Mouse (Mus musculus) kidney, adult 8-10 months (tissue): ENCODE measurements around the gene Nos1ap.
A peak's percentile ranks its signal among the peaks of the same experiment; 100 is the strongest.

Source experiments
- DNase-seq, 2 experiments: peaks; one replicate each; pipeline ENCODE4 v3.0.0; 2022

Gene Nos1ap

DNA sequence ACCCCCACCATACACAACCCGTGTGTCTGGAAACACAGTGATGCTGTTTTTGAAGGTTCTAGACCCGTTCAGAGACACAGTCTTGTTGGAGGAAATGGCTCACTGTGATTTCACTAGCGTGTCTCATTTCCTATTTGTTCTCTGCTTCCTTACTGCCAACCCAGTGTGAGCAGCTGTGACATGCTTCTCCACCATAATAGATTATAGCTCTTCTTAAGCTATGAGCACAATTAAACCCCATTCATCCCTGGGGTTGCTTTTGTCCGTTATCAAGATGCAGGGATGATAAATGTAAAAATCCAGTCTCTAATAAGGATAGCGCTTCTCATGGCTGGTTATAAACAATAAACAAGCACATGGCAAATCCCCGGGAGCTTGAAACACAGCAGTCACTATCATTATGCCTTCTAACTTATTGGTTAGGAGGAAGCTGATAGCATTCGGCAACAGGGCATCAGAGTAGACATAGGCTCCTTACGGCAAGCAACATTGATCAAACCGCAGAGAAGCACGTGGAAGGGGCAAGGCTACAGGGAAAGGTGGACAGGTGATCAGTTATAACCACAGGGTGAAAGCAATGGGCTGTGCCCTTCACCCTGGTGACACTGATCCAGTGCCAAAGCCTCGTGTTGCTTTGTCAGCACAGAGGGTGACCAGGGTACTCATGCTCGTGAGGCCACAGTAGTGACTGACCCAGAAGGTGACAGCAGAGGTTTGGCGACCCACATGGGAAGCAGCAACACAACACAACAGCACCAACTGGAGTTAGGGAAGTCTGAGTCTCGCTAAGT, 133.6 kb downstream of the Nos1ap start:
- DNase-seq: no peak

- DNase-seq: no peak
Observed at GRCm38 (mm10) chr1:170455387-170455786, 134.3 kb downstream of the Nos1ap start.

DNA sequence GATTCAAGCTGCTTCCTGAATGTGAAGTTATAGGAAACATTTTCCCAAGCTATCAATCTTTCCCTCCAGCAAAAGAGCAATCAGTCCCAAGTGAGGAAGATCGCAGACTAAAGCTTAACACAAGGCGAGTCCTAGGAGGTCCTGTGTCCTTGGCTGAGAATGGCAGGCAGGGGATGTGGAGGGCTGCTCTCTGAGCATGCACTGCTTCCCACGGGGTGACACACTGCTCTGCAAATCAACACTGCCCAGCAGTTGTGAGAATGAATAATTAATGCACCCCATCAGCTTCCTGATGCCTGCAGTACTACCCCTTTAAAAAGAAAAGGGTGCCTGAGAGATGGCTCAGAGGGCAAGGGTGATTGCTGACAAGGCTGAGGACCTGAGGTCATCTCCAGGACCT, 136.2 kb downstream of the Nos1ap start:
- DNase-seq: no peak

- no peak for DNase-seq
Observed at GRCm38 (mm10) chr1:170448244-170448643, 141.4 kb downstream of the Nos1ap start.

- no peak for DNase-seq
Observed at GRCm38 (mm10) chr1:170445458-170445857, 144.2 kb downstream of the Nos1ap start.

DNA sequence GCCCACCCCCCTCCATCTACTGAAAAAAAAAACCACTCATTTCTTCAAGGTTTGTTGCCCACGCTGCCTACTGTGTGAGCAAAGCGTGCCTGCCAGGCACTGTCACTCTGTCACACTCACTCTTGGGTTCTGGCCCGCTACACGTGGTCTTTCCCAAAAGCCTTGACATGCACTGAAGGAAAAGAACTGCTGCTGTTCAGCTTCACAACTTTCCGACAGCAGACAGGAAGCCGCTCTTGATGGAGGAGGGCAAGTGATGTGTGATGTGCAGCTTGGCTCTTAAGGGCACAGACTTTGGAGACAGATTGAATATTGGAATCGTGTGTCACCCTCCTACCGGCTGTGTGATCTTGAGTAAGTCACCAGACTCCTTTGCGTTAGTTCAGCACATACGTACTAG, 149.3 kb downstream of the Nos1ap start:
- no peak for DNase-seq

DNA sequence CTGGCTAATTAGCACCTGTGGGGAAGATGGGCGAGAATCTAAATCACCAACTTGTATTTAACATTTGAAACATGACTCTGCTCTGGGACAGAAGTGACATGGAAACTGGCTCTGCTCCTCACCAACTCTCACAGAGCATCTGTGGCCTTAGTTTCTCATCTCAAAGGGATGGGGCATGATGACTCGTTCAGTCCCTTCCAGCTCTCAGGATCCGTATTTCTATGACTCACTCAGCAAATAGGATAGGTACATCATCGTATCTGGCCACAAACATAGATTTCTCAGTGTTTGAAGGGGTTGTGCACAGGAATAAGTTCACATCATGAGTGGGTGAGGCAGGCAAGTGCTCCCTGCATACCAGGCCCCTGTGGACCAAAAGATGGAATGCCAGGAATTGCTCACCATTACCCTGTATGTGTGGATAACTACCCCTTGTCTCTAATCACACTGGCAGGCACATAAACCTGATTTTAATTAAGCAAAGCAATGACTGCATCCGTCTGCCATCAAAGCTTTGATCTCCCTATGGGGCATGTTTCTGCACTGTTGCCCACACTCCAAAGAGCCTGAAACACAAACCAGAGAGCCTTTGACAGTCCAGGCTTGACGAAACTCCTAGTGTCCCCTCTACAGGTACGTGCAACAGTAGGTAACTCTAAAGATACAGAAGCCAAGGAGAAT, 151.1 kb downstream of the Nos1ap start:
- DNase-seq: no peak

DNA sequence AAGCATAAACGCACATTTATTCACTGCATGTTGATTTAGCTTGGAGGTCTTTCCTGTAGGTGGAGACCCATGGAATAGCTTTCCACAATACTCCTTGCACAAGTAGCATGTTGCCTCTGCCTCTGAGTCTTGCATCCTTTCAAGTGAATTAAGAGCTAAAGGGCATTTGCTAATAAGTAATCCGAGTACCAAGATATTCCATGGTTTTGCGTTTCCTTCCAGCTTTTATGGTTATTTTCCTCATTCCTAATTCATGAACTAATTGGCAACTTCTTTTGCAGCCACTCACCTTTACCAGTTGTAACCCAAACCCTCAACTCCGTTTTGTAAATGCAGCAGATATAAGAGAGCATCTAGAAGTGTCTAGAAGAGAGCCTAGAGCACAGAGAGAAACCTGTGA, 155.5 kb downstream of the Nos1ap start:
- DNase-seq: peak in 1 of 2 experiments; percentile 60

- peak in 1 of 2 experiments; percentile 41 for DNase-seq
Observed at GRCm38 (mm10) chr1:170433661-170434060, 156.0 kb downstream of the Nos1ap start.

DNA sequence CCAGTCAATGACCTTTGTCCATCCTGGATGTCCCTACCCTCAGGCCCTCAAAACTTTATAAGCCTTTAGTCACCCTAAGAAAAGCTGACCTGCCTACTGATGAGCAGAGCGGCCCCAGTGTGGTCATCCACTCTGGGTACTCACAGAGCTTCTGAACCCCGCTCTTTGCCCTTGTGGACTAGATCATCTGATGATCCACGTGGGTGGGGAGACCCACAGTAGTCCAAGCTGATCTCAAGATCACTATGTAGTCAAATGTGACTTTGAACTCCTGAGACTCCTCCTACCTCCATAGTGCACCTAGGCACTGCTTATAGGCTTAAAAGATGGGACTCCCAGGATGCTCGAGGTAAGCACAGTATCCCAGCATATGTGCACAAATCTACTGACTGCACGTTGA, 157.4 kb downstream of the Nos1ap start:
- peak; percentile 81 to 83 for DNase-seq

DNA sequence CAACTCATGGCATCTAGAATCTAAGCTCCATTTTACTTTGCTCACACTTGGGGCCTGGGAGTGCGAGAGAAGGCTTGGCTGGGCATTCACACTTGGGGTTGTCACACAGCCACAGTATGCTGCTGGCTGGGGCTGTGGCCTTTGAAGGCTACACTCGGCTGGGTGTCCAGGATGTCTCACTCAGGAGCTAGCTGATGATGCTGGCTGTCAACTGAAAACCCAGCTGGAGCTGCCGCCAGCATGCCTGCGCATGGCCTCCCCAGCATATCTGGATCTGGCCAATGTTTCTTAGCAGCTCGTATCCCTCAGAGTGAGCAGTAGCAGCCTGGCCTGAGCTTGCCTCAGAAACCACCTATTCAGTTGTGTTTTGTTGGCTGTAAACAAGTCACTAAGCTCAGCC, 158.3 kb downstream of the Nos1ap start:
- no peak for DNase-seq

- DNase-seq: no peak
Observed at GRCm38 (mm10) chr1:170430660-170431059, 159.0 kb downstream of the Nos1ap start.

DNA sequence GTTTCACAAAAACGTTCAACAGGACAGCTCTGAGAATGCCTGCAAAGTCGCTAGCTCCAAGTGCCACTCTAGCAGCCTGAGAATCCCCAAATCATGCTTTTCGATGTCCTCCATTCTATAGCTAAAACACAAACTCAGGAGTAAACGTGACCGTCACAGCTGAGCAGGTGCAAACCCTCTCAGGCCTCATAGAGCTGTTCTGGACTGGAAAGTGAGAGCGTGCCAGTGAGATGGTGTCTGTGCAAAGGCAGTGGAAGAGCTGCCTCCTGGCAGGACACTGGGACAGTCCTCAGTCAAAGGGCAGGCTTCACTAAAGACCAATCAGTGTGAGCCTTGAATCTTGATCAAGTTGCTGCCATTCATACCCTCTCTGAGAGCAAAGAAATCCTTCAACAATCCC, 160.0 kb downstream of the Nos1ap start:
- DNase-seq: peak in 1 of 2 experiments; percentile 50

DNA sequence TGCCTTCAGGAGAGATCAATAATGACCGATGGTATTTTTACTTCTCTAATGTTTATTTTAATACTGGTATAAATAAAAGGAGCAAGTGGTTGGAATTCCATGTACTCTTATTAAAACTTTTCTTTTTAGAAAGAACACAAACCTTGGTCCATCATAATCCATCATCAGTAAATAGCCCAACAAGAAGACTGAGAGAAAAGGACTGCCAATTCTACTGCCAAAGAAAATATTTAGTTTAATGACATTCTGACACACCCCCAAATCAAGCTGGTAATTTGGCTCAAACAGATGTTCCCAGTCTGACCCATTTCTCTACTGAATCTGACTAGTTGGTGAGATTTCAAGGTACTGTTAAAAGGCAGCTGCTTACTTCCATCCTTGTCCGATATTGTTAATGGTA, 161.5 kb downstream of the Nos1ap start:
- no peak for DNase-seq

DNA sequence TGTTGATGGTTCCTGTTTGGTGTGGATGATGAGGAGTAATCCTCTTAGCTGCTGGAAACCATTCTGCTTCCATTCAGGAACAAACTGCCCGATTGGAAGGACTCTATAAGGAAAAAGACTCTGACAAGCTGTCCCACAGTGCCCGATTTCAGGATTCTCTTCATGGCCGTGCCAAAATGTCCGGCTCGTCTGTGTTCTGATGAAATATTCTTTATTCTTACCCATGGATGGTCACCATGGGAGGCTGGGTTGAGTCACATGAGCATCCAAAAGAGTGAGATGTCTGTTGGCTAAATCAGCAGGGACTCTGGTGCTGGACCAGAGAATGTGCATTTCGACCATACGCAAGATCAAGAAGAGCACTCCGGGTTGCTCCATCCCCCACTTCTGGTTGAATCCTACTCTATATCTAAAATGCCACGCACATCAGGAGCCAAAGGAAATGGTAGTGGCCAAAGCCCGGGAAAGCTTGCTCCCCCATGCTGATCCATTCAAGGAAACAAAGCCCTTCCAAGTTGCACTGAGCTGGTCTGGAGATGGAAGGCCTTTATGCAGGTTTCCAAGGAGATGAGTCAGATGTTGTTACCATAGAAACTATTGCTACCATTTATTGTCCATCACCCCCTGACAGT, 165.3 kb downstream of the Nos1ap start:
- DNase-seq: no peak

DNA sequence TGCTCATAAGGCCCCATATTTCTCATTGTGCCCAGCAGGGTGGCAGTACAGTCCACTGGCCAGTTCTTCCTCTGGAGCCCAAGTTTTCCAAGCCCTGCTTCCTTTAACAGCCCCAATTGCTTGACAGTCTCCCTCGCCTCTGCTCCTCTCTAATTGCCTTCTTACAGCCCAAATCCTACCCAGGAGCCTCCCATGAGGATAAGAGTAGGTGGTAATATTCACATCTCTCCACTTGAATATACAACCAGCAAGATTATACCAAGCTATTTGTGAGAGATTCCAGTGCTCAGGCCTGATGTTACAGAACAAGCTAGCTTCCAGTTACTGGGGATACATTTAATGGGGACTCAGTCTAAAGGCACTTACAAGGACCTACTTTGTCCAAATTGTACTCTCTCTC, 166.6 kb downstream of the Nos1ap start:
- no peak for DNase-seq

DNA sequence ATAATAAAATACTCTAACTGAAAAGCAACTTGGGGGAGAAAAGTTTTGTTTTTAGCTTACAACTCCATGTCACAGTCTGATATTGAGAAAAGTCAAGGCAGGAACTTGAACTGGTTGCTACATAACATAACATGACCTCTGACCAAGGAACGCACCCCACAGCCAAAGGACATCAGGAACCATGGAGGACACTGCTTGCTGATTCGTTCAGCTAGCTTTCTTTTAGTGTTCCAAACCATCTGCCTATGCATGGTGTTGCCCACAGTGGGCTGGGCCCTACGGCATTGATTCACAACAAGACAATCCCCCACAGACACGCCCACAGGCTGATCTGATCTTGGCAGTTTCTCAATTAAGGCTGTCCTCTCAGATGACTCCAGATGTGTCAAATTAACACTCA, 167.5 kb downstream of the Nos1ap start:
- DNase-seq: no peak

DNA sequence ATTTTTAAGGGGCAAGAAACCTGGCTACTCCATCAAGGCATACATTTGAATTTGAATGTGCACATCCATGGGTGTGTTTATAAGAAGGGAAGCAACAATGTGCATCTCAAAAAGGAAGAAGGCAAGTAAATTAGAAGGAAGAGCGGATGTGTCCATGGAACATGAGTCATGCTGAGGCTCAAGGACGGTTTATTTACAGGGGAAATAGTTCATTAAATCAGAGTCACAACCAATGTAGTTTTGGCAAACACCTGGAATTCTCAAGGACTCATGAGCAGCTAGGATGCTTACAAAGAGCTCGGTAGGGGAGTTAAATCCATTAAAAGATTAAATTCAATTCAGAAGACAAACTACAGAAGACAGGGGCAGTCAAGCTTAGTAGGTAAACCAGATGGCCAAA, 169.7 kb downstream of the Nos1ap start:
- no peak for DNase-seq

DNA sequence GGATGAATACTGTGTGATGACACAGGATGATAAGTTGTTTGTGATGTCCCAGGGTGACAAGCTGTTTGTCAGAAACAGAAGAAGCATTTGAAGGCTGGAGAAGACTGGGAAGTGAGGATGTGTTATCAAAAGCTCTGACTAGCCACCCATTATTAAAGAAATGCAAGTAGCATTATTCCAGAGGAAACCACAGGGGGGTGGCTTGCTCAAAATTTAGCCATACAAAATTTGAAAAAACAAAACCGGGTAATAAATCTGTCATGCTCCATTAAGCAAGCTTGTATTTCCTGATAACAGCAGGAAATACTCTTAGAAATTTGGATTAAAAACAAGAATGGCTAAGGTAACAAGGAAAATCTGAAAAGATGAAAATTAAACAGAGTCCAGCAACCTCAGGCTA, 171.5 kb downstream of the Nos1ap start:
- no peak for DNase-seq

- no peak for DNase-seq
Observed at GRCm38 (mm10) chr1:170416967-170417366, 172.7 kb downstream of the Nos1ap start.

- no peak for DNase-seq
Observed at GRCm38 (mm10) chr1:170416206-170416605, 173.5 kb downstream of the Nos1ap start.

DNA sequence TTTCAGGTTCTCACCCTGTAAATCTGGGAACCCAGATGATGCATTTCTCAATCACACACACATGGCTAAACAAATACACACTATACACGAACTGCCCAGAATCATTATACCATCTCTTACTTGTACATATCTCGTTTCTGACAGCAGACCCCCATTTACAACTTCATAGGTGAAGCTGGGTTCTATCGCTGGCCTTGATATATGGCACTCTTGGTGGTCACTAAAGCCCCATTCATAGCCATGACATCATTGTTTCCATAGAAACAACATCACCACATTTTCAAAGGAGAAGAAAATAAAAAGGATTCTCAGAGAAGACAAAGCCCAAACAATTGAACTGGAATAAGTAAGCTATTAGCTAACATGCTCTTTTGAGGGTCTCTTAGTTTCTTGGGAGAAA, 174.3 kb downstream of the Nos1ap start:
- DNase-seq: no peak

DNA sequence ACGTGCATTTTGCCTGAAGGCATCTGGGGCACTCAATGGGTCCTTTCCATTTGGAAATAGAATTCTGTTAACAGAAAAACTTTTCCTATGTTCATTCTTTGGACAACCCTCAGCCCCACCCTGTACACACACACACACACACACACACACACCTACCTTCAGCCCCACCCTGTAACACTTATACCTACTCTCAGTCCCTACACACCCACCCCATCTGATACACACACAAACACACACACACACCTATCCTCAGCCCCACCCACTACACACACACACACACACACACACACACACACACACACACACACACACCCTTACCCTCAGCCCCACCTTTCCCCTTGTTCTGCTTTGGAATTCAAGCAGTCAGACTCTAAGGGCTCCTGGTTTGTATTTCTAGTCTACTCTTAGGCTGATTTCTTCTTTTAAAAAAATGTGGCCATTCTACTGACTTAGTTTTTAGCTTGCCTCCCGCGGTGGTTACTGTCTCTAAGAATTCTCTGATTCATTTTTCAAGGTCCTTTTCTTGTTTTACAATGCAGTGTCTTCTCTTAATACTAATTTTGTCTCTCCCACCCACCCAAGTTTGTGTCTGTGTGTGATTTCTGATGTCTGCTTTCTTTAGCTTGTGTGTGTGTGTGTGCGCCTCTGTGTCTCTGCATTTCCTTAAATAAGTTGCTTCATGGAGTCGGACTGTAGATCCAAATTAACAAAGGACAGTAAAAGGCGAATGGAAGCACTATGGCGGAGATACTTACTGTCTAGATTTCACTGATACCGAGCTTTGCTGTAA, 179.1 kb downstream of the Nos1ap start:
- no peak for DNase-seq
